Mouse (Mus musculus) heart, adult 18-20 months (tissue): Measurements from ENCODE around the gene Esf1. TPM values are rescaled to one million over a fixed set of nuclear protein-coding genes. Genes with fewer than 3 reads are reported as not detected.
"Not testable (repeated sequence)": the region's sequence is repeated elsewhere in the genome, so short reads cannot be mapped to it uniquely, and the experiment has no call there.

ENCODE experiments used
- DNase-seq, 2 experiments: peaks; one replicate each; pipeline ENCODE4 v3.0.0; 2021 to 2022; ENCODE audit warnings: mixed read lengths in 1 of 2
- long read RNA-seq, 2 experiments: library from polyadenylated mRNA; stranded (forward); transcript quantifications; one replicate each; pipeline ENCODE4 v2.0.0; 2021
- total RNA-seq, 2 experiments: library from RNA; stranded (reverse); gene quantifications; 2 replicates each; pipeline ENCODE4 v1.2.3; 2021

Esf1 gene
- 10 to 100 TPM; 11.6 to 12.2 TPM for total RNA-seq
- long read RNA-seq, experiment 1, transcript Esf1-201 (14 exons, 3,396 nt), result major isoform, 7 of 8 reads
- long read RNA-seq, experiment 1, partial matches to known transcripts, result 0 of 8 reads
- long read RNA-seq, experiment 1, other reads (novel, unspliced or antisense), result 1 of 8 reads
- long read RNA-seq, experiment 2, partial matches to known transcripts, result 1 of 5 reads
- long read RNA-seq, experiment 2, other reads (novel, unspliced or antisense), result 0 of 5 reads

DNA sequence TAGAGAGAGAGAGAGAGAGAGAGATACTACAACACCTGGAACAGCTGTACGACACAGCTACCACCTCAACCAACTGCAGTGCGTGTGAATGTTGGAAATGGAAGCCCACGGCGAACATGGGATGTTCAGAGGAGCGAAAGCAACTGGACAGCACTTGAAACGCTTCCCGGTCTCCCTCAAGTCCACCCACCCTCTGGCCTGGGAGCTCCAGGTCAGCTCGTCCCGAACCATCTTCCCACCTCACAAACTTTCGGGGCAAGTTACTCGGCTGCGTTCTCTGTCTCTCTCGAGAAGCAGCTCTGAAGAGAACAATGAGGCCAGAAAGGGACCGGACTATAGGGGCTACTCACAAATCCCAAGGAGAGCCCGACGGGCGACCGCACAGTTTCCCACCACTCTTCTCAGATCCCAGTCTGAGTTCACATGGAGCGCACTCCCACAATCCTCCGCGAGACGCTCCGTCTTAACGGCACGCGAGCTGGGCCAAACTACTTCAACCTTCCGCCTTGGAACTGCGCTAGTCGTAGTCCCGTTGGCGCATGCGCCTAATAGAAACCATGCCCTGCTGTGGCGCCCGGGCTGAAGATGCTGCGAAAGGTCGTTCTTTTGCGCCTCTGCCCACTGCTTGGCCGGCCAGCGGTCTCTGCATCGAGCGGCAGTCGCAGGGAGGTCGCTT, at the start of gene Esf1, which contains the start of gene Ndufaf5:
Gene Esf1 (minus strand): TSS at position 438 of the 676 bp plus-strand sequence.
Gene Ndufaf5 (plus strand): TSS at position 523 of the 676 bp plus-strand sequence.
- peak; percentile 97 to 100 for DNase-seq

DNA sequence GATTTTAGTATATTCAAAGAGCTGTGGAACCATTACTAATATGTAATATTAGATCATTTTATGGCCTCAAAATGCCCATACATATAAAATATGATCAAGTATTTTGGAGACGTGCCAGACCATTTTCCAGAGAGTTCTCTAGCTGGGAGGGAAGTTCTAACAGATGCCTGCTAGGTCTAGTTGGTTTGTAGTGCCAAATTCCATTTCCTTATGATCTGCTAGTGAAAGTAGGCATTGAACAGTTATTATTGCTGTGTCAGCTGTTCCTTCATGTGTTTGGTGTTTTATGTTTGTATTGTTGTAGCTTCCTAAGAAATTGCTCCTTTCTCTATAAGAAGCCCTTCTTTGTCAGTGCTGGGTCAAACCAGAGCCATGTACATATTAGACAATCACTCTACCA, 45.6 kb upstream of the Esf1 start:
- no peak for DNase-seq

DNA sequence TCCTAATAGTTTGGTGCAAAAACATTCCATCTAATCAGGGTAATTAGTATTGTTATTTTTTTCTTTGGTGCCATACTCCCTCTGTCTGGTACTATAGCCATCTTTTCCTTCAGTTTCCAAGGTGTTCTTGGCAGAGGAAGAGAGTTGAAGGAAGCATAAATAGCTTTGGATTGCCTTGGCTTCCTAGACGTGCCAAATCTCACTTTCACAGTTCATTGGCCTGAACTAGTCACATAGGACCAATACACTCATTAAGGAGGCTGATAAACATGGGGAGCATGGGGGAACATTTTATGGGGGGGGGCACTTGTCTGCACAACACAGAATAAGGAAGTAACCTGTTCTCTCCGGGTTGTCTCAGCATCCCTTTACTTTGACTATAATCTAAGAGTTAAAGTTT, 45.1 kb upstream of the Esf1 start:
- DNase-seq, result no peak

GRCm38 (mm10) chr2:140214519-140215027, 44.2 kb upstream of the Esf1 start:
- no peak for DNase-seq

GRCm38 (mm10) chr2:140203756-140204155, 33.4 kb upstream of the Esf1 start:
- DNase-seq, result no peak

DNA sequence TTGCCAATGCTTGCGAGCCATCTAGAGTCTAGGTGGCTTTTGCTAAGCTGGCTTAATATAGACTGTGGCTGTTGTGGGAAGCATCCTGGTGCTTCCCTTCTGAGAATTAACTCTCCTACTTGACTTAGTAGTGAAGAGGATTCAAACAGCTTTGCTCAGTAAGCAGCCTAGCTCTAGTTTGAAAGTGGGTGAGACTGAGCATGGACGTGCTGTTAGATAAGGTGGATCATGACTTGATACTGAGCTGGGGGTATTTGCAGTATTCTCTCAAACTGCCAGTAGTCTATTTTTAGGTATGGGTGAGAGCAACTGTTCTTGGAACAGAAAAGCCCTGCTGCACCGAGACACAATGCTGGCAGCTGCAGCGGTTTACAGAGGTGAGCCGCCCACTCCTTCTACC, 32.2 kb upstream of the Esf1 start:
- peak; percentile 22 to 28 for DNase-seq

DNA sequence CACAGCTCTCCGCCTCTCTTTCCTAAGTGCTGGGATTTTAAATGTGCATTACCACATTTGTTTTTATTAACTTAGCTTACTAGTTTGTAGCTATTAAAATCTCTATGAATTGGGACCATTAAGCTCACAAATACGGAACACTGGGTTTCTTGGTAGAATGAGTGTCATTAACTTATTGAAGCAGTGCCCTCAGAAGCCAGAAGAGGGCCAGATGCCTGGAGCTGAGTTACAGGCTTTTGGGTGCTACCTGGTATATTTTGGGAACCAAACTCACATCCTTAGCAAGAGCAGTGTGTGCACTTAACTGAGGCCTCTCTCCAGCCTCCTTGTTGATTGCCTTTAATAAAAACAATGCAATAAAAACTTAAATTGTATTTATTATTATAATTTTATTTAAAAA, 30.3 kb upstream of the Esf1 start:
- DNase-seq, result no peak

- not testable (repeated sequence) for DNase-seq
Measured at GRCm38 (mm10) chr2:140185685-140186210, 15.4 kb upstream of the Esf1 start.

GRCm38 (mm10) chr2:140170803-140171553, 614 bp upstream of the Esf1 start:
- no peak for DNase-seq

DNA sequence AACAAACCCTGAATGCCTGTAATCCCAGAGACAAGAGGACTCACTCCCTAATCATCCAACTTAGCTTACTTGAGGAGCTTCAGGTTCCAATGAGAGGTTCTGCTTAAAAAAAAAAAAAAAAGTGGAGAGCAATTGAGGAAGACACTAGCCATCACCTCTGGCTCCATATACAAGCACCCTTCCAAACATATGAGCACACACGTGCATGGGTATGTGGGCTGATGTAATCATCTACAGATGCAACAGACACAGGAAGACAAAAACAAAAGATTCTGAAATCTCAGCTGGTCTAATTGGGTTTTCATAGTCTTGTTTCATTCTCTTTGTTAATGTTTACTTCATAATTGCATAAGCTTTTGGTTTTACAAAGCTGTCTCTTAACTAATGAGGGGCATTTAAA, 1.3 kb downstream of the Esf1 start:
- no peak for DNase-seq

DNA sequence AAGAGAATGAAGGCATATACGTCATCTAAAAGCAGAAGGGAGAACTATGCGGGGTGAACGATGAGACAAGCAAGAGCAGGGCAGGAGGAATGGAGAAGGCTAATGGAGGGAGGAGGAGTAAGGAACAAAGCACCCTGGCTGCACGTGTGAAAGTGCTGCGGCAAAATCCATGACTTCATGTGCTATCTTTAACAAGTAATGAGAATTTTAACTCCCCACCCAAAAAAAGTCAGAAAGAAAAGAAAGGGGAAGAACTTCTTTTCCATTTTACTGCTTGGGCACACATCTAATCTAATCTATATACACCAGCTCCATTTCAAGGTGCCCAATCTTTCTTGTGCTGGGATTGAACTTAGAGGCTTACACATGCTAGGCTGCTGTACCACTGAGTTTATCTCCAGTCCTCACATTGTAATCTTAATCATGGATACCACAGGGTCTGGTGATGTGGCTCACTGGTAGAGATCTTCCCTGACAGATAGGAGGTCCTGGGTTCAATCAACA, 7.0 kb downstream of the Esf1 start:
- no peak for DNase-seq

- DNase-seq, result peak in 1 of 2 experiments; percentile 34
Measured at GRCm38 (mm10) chr2:140159186-140159730, 11.1 kb downstream of the Esf1 start.

DNA sequence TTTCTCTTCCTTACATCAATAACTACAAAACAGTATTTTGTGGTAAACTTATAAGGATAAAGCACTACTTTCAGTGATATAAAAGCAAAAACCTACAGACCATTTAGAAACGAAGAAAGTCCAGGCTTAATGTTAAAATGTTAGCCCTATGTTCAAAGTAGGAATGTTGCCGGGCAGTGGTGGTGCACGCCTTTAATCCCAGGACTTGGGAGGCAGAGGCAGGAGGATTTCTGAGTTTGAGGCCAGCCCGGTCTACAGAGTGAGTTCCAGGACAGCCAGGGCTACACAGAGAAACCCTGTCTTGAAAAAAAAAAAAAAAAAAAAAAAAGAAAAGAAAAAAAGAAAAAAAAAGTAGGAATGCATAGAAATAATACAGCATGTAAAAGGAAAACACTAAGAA, 18.6 kb downstream of the Esf1 start, which contains the start of gene Gm17374:
Gene Gm17374 (plus strand): TSS at position 301 of the 400 bp plus-strand sequence.
- DNase-seq, result not testable (repeated sequence)

DNA sequence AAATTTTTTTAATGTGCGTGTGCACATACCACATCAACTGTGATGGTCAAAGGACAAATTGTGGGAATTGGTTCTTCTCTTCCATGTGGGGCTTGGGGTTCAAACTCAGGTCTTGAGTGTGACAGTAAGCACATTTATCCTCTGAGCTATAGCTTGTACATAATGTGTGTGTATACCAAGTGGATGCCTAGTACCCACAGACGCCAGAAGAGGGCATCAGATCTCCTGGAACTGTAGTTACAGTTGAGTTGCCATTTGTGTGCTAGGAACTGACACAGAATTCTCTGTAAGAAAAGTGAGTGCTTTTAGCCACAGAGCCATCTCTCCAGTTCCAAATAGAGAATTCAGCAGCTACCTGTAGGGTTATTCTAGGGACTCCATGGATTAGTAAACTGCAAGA, 44.8 kb downstream of the Esf1 start:
- no peak for DNase-seq

GRCm38 (mm10) chr2:140113851-140114250, 56.5 kb downstream of the Esf1 start:
- no peak for DNase-seq

GRCm38 (mm10) chr2:140108945-140109344, 61.4 kb downstream of the Esf1 start:
- DNase-seq, result no peak

GRCm38 (mm10) chr2:140107641-140108040, 62.7 kb downstream of the Esf1 start:
- DNase-seq, result no peak

- DNase-seq, result no peak
Measured at GRCm38 (mm10) chr2:140104951-140105350, 65.4 kb downstream of the Esf1 start.

- no peak for DNase-seq
Measured at GRCm38 (mm10) chr2:140100551-140101474, 69.6 kb downstream of the Esf1 start.

DNA sequence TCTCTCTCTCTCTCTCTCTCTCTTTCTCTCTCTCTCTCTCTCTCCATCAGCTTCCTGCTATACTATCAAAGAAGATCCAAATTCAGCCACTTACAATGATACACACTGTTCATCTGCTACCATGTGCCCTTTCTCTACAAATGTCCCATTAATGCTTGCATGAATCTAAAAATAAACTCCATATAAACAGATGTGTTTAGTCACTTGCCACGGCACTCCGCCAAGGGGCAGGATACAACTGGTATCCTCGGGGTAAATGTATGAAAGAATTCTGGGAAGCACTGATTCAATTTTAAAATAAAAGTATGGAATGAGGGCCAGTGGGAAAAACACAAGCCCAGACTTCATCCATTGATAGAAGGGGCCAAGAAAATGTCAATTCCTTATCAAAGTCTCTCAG, 70.4 kb downstream of the Esf1 start:
- peak in 1 of 2 experiments; percentile 11 for DNase-seq

DNA sequence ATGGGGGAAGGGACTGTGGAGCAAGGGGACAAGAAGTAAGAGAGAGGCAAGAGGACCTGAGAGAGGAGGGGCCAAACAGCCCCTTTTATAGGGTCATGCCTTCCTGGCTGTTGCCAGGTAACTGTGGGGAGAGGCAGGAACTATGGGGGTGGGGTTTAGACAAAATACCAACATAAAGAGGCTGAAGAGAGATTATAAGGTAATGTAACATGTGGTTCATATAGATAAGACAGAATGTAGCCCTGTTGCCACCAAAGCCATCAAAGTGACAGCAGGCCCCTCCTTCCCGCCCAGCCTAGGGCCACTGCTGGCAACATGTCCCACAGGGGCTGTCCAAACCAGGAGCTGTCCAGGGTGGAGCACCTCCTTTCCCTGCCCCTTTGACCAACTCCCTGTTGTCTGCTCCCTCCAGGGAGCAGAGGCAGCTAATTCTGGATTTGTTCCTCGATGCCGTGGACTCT, 73.2 kb downstream of the Esf1 start:
- DNase-seq, result no peak
